Mouse (Mus musculus) MEL (cell line): ENCODE measurements at regions not wholly inside any gene's neighbourhood (a gene's known extent, or its start where the extent isn't known, plus 50 kb on each side); places are given as distances from the start of the nearest gene placed in this dataset.
A peak's percentile ranks its signal among the peaks of the same experiment; 100 is the strongest.

Experiments used
- CTCF ChIP-seq, 3 experiments: IDR thresholded peaks in 2 of 3; conservative IDR thresholded peaks in 1 of 3; 2 replicates each; pipeline ENCODE4 v1.5.1; 2011 to 2012; ENCODE audit warnings: low read length in 3 of 3, low read depth in 2 of 3, mild to moderate bottlenecking in 2 of 3, improper control_type of control experiment in 1 of 3, inconsistent platforms in 1 of 3, mixed read lengths in 1 of 3, moderate library complexity in 1 of 3; ENCODE audit not compliant: control insufficient read depth in 1 of 3, insufficient read depth in 1 of 3, poor library complexity in 1 of 3, severe bottlenecking in 1 of 3
- KAT2A ChIP-seq: conservative IDR thresholded peaks from 2 replicates; pipeline ENCODE4 v1.6.1; 2012; ENCODE audit warnings: low read depth, low read length, improper control_type of control experiment, inconsistent platforms
- MAFK ChIP-seq: IDR thresholded peaks from 2 replicates; pipeline ENCODE4 v1.6.1; 2011; ENCODE audit warnings: low read depth, mild to moderate bottlenecking, low read length, improper control_type of control experiment, borderline replicate concordance

DNA sequence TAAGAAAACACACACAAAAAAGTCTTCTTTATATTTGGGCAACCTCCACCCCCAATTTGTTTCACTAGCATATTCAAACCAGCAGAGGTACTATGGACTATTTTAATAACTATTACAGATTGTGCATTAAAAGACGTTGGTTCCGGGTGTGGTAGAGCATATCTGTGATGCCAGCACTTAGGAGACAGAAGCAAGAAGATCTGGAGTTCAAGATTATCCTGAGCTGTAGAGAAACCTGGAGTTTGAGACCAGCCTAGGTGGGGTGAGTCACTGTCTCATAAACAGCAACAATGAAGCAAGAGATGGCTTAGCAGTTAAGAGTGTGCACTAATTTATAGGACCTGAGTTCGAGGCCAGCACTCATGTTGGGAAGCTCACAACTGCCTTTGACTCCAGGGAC is 50.4 kb upstream of the Hk2 start:
- TF ChIP-seq CTCF (IDR thresholded peaks at IDR 0.05 in 2 of 3, conservative IDR thresholded peaks at IDR 0.05 in 1 of 3; ENCODE audit: control insufficient read depth in 1 of 3, insufficient read depth in 1 of 3, low read depth in 2 of 3, low read length in 3 of 3, poor library complexity in 1 of 3, severe bottlenecking in 1 of 3) (no peak), MAFK (no peak), KAT2A (0 out of 2 replicates have a peak, but pooled peaks have one; percentile 13)
